Mouse (Mus musculus): ENCODE results near the gene Zfp62.

DNA sequence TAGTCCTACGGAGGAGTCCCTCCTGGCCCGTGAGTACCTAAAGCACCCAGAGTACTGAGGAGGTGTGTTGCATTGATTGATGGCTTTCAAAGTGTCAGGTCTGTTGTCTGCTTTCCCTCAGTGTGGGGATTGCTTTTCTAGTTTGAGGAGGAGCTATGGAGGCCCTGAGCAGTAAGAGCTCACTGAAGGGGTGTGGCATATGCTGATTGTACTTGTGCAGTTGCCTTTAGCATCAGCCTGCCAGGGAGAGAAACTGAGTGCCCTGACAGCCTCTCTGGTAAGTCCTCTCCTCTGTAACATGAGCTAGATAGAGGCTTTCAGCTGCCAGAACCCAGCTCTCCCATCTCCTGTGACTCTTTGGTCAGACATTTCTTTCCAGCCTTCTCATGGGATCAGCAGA is 44.2 kb downstream of the Zfp62 start:
- TF ChIP-seq EP300 (IDR thresholded peaks at IDR 0.05; ENCODE audit: insufficient read depth, low read depth, low read length), result no peak
- no peak for TF ChIP-seq CTCF (IDR thresholded peaks at IDR 0.05; ENCODE audit: low read depth, low read length)
- no peak for TF ChIP-seq POLR2A (IDR thresholded peaks at IDR 0.05; ENCODE audit: insufficient read depth, low read length)
